Mouse (Mus musculus): Measurements from ENCODE around the gene Tlk1. TPM values are rescaled to one million over a fixed set of nuclear protein-coding genes. Genes with fewer than 3 reads are reported as not detected.

Tlk1 gene
- polyA plus RNA-seq, 1 experiment from 2014 or later = 23.7 TPM

- 0 out of 2 replicates have a peak, but pooled peaks cover 3% of the 10 kb centered on the region for H3K27me3 ChIP-seq
- WGBS = 65% methylated on average over 2 of the region's 2 CpGs
- no peak overlapping the region for H3K9ac ChIP-seq
- H3K36me3 ChIP-seq = no peaks in the 10 kb centered on the region
- no peak overlapping the region for H3K4me3 ChIP-seq
- no peaks in the 10 kb centered on the region for H3K4me1 ChIP-seq (replicated peaks)
- no peak overlapping the region for H3K27ac ChIP-seq (replicated peaks)
- no peaks in the 10 kb centered on the region for H3K9me3 ChIP-seq
- no peak for ATAC-seq (ENCODE audit: low read depth)
- no peak overlapping the region for H3K4me2 ChIP-seq
Observed at GRCm38 (mm10) chr2:70830683-70831082, 5.2 kb upstream of the Tlk1 start.

GRCm38 (mm10) chr2:70829946-70830610 lies 4.5 kb upstream of the Tlk1 start:
- Histone ChIP-seq H3K4me2 (no peak overlapping the region), H3K36me3 (no peaks in the 10 kb centered on the region), H3K27ac (replicated peaks) (no peak overlapping the region), H3K9me3 (no peaks in the 10 kb centered on the region), H3K27me3 (0 out of 2 replicates have a peak, but pooled peaks cover 3% of the 10 kb centered on the region), H3K9ac (no peak overlapping the region), H3K4me3 (no peak overlapping the region), H3K4me1 (replicated peaks) (no peaks in the 10 kb centered on the region)
- no peak for ATAC-seq (ENCODE audit: low read depth)
- 90% methylated on average over 5 of the region's 5 CpGs for WGBS

GRCm38 (mm10) chr2:70827780-70828179 lies 2.3 kb upstream of the Tlk1 start:
- Histone ChIP-seq H3K9ac (no peak overlapping the region), H3K27me3 (0 out of 2 replicates have a peak, but pooled peaks cover 3% of the 10 kb centered on the region), H3K36me3 (no peaks in the 10 kb centered on the region), H3K27ac (replicated peaks) (no peak overlapping the region), H3K4me1 (replicated peaks) (peaks cover 13% of the 10 kb centered on the region), H3K4me2 (no peak overlapping the region), H3K4me3 (no peak overlapping the region), H3K9me3 (no peaks in the 10 kb centered on the region)
- WGBS = 84% methylated on average over 8 of the region's 8 CpGs
- no peak for ATAC-seq (ENCODE audit: low read depth)

DNA sequence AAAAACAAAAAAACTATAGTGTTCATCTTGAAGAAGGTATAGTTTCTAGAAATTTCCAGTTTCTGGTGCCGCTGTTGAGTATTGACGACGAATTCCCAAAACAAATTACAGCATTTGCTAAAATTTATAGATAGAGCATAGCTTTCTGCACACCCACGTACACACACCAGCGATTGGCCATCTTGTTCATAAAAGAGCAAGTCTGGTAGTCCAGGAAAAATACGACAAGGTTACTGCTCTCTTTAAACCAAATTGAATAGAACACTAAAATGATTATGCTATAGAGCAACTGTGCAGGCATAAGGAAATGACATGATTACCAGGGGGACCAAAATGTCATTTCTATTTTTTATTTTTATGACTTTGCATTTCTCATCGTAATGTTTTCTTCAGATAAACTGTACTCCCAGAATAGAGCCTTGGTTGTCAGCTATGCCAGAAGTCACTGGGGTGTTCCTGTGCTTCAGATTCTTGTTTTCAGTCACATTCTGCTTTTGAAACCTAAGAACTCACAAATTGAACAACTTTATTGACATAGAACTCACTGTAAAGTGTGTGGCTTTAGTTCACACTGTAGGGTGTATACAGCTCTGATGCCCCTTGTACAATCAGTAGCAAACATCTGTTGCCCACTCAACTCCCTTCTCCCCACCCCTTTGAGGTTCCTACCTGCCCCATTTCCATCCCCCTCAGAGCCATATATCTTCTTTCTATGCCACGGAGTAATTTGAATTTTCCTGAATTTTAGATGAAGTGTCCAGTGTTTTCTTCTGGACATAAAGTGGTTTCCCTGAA lies 1.1 kb upstream of the Tlk1 start:
- WGBS = 68% methylated on average over 8 of the region's 8 CpGs
- no peak overlapping the region for H3K27ac ChIP-seq (replicated peaks)
- no peaks in the 10 kb centered on the region for H3K9me3 ChIP-seq
- 0 out of 2 replicates have a peak, but pooled peaks cover 3% of the 10 kb centered on the region for H3K27me3 ChIP-seq
- peak overlapping the region; percentile 73; the same call in 1 of the 2 replicates for H3K4me2 ChIP-seq
- no peaks in the 10 kb centered on the region for H3K36me3 ChIP-seq
- no peak overlapping the region for H3K4me3 ChIP-seq
- no peak overlapping the region for H3K9ac ChIP-seq
- ATAC-seq (ENCODE audit: low read depth) = no peak
- H3K4me1 ChIP-seq (replicated peaks) = peaks cover 25% of the 10 kb centered on the region

DNA sequence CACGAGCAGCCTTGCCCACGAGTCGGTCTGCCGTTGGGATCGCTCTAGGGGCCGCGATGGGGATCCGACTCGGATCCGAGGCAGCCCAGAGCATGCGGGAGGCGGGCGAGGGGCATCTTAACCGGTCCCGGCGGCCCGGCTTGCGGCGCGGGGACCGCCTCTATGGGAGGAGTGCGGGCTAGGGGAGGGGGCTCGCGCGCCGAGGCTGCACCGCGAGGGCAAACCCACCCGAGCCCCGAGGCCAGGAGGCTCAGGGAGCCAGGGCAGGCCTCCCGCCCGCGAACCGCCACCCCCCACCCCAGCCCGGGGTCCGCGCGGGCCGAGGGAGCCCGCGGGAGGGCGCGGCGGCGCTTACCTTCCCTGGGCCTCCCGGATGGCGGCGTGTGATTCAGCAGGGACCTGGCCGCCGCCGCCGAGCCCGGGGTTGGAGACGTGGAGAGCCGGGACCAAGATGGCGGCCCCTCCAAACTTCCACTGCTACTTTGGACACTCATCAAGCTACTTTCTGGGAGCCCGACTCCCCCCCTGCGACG lies 624 bp downstream of the Tlk1 start:
- Histone ChIP-seq H3K4me2 (peak overlapping the region; percentile 73), H3K4me3 (peak overlapping the region; percentile 92), H3K4me1 (replicated peaks) (peaks cover 26% of the 10 kb centered on the region), H3K27ac (replicated peaks) (peak overlapping the region; percentile 100), H3K9ac (peak overlapping the region; percentile 96), H3K27me3 (0 out of 2 replicates have a peak, but pooled peaks cover 3% of the 10 kb centered on the region), H3K9me3 (no peaks in the 10 kb centered on the region), H3K36me3 (no peaks in the 10 kb centered on the region)
- under 1% methylated on average over 54 of the region's 59 CpGs for WGBS
- peak; percentile 84 for ATAC-seq (ENCODE audit: low read depth)

DNA sequence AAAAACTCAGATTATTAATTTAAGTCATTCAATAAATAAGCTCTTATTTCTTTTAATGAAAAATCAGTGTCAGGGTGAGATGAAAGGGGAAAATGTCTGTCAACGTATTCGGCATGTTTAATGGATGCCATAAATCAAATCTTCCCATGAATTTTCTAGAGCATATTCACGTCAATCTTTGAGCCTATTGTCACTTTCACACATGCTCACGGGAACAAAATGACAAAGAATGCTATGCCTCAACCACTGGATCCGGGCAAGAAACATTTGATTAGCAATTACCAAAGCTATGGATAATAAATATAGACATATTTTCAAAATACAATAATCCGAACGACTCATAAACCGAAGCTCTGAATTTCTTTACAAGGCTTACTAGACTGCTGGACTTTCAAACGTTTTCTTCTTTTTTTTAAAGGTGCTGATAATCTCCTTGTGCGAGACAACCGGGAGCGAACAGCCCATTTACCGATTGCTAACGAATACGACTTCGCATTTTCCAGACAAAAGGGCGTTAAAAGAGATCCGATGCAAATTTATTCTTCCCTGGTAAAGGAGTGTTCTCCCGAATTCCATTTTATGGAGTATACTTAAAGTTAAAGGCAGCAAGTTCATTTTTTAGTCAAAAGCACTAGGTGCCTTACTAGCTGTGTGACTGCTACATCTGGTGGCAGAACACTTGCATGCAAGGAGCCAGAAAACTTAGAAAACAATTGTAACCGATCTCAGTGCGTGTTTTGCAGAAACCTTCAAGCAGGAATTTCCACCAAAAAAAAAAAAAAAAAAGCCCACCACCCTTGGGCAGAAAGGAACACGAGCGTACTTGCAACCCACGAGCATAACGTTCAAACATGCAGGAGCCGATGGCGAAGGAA lies 1.4 kb downstream of the Tlk1 start:
- H3K4me1 ChIP-seq (replicated peaks) = peaks cover 26% of the 10 kb centered on the region
- H3K27me3 ChIP-seq = 0 out of 2 replicates have a peak, but pooled peaks cover 3% of the 10 kb centered on the region
- H3K4me3 ChIP-seq = peak overlapping the region; percentile 92
- WGBS = under 1% methylated on average over 27 of the region's 27 CpGs
- peak overlapping the region; percentile 100 for H3K27ac ChIP-seq (replicated peaks)
- H3K4me2 ChIP-seq = peak overlapping the region; percentile 73
- H3K9ac ChIP-seq = peak overlapping the region; percentile 96
- ATAC-seq (ENCODE audit: low read depth) = 0 out of 2 replicates have a peak, but pooled peaks have one; percentile 12
- no peaks in the 10 kb centered on the region for H3K36me3 ChIP-seq
- no peaks in the 10 kb centered on the region for H3K9me3 ChIP-seq

DNA sequence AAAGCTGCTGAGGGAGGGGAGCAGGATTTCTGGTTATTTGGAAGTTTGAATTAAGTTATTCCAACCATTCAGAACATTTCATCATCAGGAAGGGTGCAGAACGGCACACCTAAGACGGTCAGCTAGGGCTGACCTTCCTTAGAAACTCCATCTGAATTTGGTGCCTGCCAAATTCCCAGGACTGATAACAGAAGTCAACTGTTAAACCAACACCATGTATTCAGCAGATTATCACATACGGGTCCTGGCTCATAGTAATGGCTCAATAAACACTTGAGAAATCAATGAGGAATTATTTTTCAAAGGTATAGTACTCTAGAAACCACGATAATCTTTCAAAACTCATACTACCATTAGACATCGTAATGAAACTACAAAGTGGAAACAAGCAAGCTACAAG lies 2.1 kb downstream of the Tlk1 start:
- 0 out of 2 replicates have a peak, but pooled peaks cover 3% of the 10 kb centered on the region for H3K27me3 ChIP-seq
- 58% methylated on average over 5 of the region's 5 CpGs for WGBS
- H3K4me2 ChIP-seq = peak overlapping the region; percentile 73
- peaks cover 26% of the 10 kb centered on the region for H3K4me1 ChIP-seq (replicated peaks)
- H3K27ac ChIP-seq (replicated peaks) = no peak overlapping the region
- ATAC-seq (ENCODE audit: low read depth) = no peak
- H3K9me3 ChIP-seq = no peaks in the 10 kb centered on the region
- 0 out of 2 replicates have a peak overlapping the region, but pooled peaks have one; percentile 96 for H3K9ac ChIP-seq
- H3K36me3 ChIP-seq = no peaks in the 10 kb centered on the region
- H3K4me3 ChIP-seq = peak overlapping the region; percentile 92

DNA sequence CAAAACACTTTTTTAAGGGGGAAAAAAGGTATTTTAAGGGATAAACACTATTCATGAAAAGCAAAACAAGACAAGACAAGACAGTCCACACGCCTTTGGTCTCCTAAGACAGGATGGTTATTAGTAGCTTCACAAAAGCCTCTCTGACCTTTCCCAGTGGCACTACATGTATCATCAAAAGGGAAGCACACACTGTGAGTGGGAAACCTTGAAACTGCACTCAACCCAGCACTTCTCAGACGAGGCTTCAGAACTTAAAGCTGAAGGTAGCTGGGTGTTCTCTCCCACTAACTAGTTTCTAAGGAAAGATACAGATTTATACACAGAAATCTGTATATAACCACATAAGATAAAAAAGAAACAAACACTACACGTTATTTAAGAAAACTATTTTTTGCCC lies 8.6 kb downstream of the Tlk1 start:
- no peaks in the 10 kb centered on the region for H3K9me3 ChIP-seq
- no peaks in the 10 kb centered on the region for H3K27me3 ChIP-seq
- no peak overlapping the region for H3K27ac ChIP-seq (replicated peaks)
- H3K36me3 ChIP-seq = no peaks in the 10 kb centered on the region
- no peak overlapping the region for H3K4me3 ChIP-seq
- H3K9ac ChIP-seq = no peak overlapping the region
- peaks cover 12% of the 10 kb centered on the region for H3K4me1 ChIP-seq (replicated peaks)
- 60% methylated on average over 3 of the region's 3 CpGs for WGBS
- ATAC-seq (ENCODE audit: low read depth) = no peak
- H3K4me2 ChIP-seq = no peak overlapping the region

GRCm38 (mm10) chr2:70816016-70816415 lies 9.5 kb downstream of the Tlk1 start:
- ATAC-seq (ENCODE audit: low read depth) = no peak
- Histone ChIP-seq H3K9me3 (no peaks in the 10 kb centered on the region), H3K27me3 (no peaks in the 10 kb centered on the region), H3K4me2 (no peak overlapping the region), H3K4me1 (replicated peaks) (peaks cover 7% of the 10 kb centered on the region; the same call in 1 of the 2 replicates), H3K36me3 (no peaks in the 10 kb centered on the region), H3K4me3 (no peak overlapping the region), H3K9ac (no peak overlapping the region), H3K27ac (replicated peaks) (no peak overlapping the region)
- WGBS = 91% methylated on average over 2 of the region's 2 CpGs

DNA sequence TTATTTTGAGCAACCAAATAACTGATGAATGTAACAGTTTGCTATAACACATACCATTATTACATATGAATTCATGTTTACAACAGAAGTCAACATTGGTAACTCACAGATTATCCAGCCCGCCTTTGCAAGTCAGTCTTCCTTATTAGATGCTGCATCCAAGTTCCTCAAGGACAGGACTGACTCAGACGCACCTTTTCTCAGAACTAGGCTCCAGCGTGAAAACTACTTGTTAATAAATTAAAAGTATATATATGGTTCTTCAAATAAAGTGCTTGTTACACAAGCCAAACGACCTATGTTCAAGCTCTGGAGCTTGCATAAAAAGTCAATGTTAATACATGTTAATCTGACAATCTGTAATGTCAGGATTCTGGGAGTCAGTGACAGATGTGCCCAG lies 11.9 kb downstream of the Tlk1 start:
- no peak overlapping the region for H3K4me3 ChIP-seq
- H3K4me2 ChIP-seq = no peak overlapping the region
- WGBS = 84% methylated on average over 4 of the region's 4 CpGs
- ATAC-seq (ENCODE audit: low read depth) = no peak
- H3K9ac ChIP-seq = no peak overlapping the region
- H3K27me3 ChIP-seq = no peaks in the 10 kb centered on the region
- H3K36me3 ChIP-seq = no peaks in the 10 kb centered on the region
- no peaks in the 10 kb centered on the region for H3K9me3 ChIP-seq
- peaks cover 15% of the 10 kb centered on the region; the same call in 1 of the 2 replicates for H3K4me1 ChIP-seq (replicated peaks)
- H3K27ac ChIP-seq (replicated peaks) = no peak overlapping the region

GRCm38 (mm10) chr2:70811476-70811875 lies 14.1 kb downstream of the Tlk1 start:
- Histone ChIP-seq H3K27ac (replicated peaks) (no peak overlapping the region), H3K9ac (no peak overlapping the region), H3K4me1 (replicated peaks) (peaks cover 17% of the 10 kb centered on the region; the same call in 1 of the 2 replicates), H3K36me3 (no peaks in the 10 kb centered on the region), H3K27me3 (no peaks in the 10 kb centered on the region), H3K9me3 (no peaks in the 10 kb centered on the region), H3K4me2 (no peak overlapping the region), H3K4me3 (no peak overlapping the region)
- no peak for ATAC-seq (ENCODE audit: low read depth)
- WGBS = 89% methylated on average over 3 of the region's 3 CpGs

Data from neural tube, embryonic 13.5 days (tissue).